Mouse (Mus musculus): ENCODE measurements around the gene Grm7.

Grm7 gene

DNA sequence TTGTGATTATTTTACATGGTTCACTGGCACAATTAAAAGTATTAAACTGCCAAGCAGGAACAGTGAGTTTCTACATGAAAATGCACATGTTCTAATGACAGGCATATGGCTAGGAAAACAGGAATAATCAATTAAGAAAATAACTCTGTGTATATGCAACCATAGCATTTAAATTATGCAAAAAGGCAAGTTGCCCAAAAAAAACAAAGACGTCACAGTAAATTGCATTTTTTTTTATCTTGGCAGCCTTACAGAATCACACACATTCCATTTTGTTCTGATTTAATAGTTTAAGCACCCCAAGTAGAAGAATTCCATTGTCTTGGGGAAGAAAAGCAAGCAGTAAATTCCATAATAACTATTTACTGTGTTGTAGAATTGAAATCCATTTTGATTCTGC, 716.3 kb downstream of the Grm7 start:
- no peak for DNase-seq (ENCODE audit: low read depth, low spot score)

DNA sequence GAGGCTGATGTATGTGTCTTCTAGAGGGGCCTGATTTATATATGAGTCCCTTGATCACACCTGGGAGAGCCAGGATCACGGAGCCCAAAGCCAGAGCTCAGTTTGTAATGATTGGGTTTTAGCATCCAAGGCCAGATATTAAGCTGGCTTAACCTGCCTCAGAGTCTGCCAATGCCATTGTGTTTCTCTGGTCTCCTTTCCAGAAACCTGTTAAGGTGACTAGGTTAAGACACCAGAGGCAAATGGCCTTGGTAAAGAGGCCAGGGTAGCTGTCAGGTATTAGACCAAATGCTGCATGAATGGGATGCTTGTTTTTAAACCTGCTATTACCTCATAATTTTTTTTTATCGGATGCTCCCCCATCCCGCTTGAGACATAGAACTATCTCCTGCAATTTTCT, 722.7 kb downstream of the Grm7 start:
- DNase-seq (ENCODE audit: low read depth, low spot score), result no peak

DNA sequence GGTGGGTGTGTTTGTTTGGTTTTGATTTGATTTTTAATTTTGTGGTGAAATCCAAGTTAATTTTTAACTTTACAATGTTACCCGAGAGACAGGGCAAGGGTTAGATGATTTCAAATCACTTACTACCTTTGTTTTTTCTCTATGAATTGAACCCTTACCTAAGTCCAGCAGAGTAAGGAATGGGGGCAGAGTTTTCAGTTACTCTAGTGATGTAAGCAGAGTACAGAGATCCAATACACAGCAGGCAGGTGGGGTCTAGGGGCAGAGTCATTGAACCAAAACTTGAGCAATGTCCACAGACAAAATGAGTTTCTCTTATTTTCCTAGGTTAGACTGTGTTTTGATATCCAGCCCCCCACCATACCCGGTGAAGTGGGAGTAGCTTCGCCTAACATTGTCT, 723.2 kb downstream of the Grm7 start:
- DNase-seq (ENCODE audit: low read depth, low spot score), result no peak

DNA sequence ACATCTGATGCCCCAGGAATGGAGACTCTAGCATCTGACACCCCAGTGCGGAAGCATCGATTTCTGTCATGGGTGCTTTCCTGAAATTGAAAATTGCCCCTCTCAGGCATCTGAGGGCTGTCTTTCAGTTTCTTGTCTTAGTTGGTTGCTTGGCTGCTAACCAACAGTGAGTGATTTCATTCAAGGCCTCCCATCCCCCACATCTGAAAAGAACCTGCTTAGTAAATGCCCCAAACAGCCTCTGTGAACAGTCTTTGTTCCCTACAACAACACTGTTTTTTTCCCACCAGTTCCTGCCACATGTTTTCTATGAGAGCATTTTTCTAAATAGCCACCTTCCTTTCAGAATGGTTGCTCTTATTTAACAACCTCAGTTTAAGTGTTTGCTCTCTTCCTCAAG, 723.6 kb downstream of the Grm7 start:
- no peak for DNase-seq (ENCODE audit: low read depth, low spot score)

DNA sequence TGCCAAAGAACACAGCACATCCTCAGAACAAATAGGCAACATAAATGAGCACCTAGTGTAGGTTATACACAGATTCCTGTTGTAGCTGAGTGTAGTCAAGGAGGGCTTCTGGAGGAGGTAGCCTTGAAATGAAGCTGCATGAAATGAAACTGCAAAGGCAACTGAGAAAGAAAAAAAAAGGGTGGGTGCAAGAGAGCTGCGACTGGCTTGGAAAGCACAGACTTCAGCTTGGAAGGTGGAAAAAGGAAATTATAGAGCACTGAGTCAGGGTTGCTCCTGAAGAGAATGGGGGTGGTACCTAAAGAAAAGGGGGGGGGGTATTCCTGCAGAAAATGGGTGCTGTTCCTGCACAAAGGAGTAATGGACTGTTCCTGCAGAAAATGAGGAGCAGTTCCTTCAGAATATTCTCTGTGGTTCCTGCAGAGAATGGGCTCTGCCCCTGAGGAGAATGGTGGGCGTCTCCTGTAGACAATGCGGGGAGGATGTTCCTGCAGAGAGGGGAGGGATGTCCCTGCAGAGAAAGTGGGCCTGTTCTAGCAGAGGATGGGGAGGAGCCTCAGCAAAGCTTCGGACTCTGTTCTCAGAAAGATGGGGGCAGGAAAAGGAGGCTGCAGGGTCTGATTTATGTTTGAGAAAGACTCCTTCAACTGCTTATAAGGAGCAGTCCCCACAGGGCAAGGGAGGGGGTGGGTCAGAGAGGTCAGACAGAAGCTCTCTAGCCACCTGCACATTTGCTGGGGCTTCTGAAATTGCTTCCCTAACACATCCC, 726.4 kb downstream of the Grm7 start:
- DNase-seq (ENCODE audit: low read depth, low spot score), result no peak

DNA sequence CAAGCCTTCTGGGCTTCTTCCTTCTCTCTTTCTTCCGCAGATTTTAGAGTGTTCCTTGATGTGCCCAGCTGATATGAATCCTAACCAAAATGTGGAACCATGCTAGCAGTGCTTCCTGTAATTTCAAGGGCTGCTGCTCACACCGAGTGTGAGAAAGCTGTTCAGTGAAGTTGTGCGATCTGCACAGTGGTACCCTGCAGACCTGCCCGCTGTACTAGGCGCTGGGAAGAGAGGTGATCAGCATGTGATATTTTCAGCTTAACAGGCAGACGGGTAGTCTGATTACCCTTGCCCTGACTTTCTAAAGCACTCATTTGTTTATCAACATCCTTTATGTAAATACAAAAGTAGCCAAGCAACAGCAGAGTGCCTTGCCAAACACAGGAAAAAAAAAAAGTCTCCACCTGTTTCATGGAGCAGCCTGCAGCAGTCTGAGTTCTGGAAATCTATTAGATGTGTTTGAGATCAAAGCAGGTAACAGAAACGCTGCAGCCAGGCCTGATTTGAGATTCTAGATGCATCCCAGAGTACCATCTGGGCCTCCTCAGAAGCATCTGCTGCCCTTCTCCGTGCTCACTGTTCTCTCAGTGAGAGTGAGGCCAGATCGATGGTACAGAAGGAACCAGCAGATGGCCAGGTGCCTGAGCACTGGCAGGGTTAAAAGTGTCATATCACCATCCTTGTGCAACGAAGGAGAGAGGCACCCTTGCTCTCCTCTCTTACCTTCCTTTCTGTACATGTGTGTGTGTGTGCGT, 727.4 kb downstream of the Grm7 start:
- no peak for DNase-seq (ENCODE audit: low read depth, low spot score)

DNA sequence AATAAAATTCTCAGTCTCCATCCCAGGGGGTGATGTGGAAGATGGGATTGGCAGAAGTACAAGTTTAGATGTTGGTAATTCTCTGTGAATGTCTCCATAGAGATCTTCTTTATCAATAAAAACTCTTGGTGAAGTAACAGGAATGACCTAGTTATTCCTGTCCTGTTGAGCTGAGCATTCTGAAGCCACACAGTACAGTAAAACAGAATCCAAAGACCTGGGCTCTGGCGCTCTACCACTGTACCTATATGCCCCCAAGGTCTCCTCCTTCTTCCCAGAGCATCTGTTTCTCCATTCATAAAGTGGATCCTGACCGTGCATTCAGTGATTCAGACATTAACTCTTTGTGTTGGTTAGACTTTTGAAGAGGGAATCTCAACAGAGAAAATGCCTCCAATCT, 735.3 kb downstream of the Grm7 start:
- no peak for DNase-seq (ENCODE audit: low read depth, low spot score)

DNA sequence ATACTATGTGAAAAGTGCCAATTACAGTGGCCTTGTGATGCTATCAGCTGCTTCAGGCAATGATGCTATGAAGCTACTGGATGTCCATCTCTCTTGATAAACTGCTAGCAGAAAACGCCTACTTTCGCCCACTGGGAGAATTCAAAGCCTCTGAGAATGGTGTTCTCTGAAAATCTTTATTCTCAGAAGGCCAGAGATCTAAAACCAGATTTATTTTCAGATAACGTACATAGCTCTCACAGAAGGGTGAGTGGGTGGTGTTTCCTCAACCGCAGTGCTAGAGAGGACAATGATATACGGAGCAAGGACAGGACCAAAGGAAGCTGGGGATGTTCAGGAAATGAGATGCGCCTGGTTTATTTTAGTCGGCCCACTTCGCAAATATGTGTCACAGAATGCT, 763.4 kb downstream of the Grm7 start:
- DNase-seq (ENCODE audit: low read depth, low spot score), result no peak

DNA sequence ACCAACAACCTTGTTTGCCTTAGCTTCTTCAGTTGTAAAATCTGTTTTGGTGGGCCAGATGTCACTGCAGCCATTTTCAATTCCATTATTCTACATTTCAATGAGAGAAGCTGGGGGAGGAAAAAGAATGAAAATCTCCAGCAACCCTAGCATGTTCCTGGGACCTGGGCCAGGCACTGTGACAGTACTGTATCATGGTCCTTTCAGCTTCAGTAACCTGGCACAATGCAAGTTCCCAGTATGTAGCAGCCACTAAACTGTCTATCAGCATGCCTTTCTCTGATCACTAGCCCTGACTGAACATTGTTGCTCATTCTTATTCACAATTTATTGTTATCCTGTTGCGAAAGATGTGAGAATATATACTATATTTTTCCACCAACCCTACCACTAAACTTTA, 779.4 kb downstream of the Grm7 start:
- DNase-seq (ENCODE audit: low read depth, low spot score), result no peak

DNA sequence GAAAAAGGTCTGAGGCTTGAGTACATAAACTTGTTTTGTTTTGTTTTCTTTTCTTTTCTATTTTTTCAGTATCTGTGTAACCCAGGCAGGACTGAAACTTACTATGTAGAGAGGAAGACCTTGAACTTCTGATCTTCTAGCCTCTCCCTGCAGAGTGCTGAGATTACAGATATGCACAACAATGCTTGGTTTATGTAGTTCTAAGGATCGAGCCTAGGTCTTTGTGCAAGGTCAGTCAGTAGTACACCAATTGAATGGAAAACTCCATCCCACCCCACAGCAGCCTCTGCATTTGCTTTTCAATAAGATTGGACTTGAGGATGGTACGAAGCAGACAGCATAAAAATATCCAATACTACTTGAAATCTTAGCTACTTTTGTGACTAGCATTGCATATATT, 800.8 kb downstream of the Grm7 start:
- DNase-seq (ENCODE audit: low read depth, low spot score), result no peak

DNA sequence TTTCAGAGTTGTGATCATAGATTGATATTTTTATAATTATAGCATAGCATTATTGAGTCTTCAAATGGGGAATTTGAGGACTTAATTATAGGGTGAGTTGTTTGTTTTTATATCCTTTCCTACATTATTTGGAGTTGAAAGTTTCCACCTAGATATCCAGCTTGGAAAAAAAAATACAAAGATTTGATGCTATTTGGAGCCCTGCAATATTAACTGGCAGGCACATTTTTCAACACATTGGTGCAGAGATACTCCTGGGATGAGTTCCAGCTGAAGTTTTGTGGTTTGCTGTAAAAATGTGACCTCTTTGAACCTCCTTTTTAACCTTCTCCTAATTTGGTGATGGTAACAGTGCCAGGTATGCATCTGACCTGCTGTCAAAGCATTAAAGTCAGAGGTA, 802.5 kb downstream of the Grm7 start:
- DNase-seq (ENCODE audit: low read depth, low spot score), result no peak

DNA sequence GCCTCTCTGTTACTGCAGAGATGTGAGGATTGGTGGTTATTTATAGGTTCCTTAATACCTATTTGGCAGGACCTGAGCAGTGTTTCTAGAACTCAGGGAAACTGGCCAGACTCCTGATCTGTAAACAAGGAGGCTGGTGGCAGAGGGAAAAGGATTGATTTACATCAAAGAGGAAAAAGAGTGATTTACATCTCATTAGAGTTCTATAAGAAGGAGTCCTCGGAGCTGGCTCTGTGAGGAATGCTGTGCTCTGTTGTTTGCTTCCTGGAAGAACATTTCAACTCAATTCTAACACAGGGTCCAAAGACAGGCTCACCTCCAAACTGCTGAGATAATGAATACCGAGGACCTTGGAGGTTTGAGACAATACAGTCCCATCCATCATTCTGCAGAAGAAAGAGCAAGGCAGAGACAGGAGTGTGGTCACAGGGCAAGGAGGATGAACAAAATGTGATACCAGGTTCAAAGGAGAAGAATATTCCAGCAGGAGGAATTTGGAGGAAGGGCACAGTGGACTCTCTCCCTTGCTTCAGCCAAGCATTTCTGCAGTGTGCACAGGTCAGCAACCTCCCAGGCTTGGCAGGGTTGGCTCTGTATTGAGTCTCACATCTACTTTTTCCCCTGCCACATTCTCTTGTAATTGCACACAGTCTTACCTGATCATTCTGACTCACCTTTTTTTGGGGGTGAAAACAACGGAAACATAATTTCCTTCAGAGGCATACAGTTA, 803.8 kb downstream of the Grm7 start:
- DNase-seq (ENCODE audit: low read depth, low spot score), result no peak

DNA sequence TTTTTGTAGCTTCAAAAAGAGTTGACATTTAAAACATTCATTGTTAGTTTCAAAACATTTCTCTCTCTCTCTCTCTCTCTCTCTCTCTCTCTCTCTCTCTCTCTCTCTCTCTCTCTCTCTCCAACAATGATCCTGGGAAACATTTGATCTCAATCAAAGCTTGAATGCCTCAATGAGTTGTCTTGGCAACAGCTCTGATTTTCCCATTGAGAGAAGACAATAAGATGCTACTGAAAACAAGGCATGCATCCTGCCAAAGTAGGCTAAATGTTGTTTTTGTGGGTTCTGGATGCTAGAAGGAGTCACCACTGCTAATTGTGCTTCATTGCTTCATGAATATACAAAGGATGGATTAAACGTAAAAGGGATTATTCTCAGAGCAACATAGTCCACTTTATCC, 836.5 kb downstream of the Grm7 start:
- DNase-seq (ENCODE audit: low read depth, low spot score), result no peak

DNA sequence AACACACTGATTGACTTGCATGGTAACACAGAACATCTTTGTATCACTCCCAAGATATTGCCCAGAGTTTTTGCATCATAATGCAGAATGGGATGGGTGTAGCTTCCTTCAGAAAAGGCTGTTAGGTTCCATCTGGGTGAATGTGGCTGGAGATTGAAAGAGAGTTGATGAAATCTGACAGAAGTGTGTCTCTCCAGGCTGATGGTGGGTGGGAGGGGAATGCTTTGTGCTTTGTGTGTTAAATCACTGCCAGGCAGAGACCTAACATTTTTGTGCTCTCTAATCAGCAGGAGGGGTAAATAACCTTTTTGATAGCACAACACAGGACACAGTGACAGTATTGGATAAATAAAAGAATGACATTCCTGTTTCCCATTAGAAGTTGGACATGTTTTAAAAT, 840.7 kb downstream of the Grm7 start:
- DNase-seq (ENCODE audit: low read depth, low spot score), result no peak

DNA sequence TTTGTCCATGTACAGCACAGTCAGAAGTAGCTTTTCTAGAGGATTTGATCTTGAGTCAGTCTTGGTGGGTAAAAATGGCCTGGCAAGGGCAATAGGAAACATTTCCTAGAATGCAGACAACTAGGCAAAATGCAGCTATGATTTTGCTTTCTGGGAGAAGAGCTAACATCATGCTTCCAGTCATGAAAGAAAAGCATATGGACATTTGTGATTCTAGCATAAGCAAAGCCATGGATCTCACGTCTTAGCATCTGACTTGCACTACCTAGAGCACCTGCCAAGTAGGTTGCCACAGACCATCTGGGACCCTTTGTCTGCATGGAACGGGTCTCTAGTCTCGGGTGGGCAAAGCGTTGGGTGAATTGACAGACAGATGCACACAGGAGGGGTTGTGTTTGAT, 842.2 kb downstream of the Grm7 start:
- DNase-seq (ENCODE audit: low read depth, low spot score), result no peak

DNA sequence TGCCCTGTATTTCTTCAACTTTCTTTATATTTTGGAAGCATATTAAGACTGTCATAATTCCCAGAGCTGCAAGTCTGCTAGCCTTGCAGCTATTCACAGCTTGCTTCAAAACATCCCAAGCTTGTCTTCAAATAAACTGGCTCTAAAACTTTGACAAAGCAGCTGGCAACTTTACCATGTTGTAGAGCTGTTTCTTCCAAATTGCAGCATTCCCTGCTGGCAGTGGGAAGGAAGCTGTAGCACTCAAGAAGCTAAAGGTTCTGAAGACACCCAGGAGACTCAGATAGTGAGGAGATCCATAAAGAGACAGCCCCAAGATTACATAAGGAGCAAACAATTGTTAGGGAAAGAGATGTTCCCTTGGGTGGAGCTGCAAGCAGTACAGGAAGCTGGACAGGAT, 846.8 kb downstream of the Grm7 start:
- DNase-seq (ENCODE audit: low read depth, low spot score), result no peak

DNA sequence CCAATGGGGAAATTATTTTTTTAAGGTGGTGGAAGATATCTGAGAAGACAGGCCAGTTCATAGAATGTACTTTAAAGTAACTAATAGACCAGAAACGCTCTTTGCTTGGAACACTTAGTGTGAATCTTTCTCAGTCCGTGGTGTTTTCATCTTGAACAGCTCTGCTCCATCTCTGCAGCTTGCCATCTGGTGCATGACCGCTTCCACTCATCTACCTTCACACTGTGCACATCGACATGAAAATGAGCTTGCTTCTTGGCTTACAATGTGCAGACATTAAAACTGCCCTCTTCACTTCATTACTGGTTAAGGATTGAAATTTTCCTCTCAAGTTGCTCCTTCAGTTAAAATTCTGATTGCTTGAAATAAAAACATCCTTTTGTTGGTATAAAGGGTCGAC, 854.2 kb downstream of the Grm7 start:
- DNase-seq (ENCODE audit: low read depth, low spot score), result no peak

DNA sequence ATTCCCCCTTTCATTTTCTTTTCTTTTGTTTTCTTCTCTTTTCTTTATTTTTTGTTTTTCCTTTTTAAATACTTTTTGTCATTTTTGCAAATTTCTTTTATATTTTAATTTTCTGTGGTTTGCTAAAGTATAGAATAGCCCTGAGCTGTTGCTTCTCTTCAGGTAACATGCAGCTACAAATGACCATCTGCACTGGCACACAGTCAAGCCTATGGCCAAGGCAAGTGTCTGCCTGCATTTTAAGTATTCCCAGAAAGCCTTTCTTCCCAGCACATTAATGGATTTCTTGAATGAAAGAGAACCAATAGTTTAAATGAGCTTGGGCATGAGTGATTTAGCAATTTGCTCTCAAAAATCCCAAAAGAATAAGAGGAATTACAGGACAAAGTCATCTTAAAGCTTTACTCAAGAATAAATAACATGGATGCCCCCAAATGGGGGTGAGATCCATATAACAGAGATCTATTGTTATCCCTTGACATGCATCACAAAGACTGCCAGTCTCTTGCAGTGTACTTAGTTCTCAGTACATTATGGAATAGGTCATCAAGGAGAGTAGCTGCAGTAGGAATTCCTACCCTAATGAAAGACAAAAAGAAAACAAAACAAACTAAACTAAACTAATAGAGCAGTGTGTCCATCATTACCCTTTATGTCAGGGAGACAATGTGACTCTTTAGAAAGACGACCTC, 865.5 kb downstream of the Grm7 start:
- DNase-seq (ENCODE audit: low read depth, low spot score), result no peak

DNA sequence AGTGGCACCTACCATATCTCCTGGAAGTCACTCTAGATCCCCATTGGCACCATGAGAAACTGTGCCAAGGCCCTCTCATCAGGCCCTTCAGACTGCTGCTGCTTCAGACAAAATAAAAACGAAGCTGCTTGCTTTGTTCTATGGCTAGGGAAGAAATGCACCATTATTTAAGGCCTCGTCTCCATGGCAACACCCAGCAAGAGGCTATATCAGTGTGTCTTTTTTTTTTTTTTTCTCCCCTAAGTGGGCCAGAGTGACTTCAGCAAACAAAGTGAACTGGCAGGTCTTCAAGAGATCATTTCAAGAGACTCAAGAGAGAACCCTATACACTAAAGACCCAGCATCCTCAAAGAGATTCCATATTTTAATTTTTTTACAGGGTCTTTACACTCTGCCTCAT, 867.0 kb downstream of the Grm7 start:
- no peak for DNase-seq (ENCODE audit: low read depth, low spot score)

DNA sequence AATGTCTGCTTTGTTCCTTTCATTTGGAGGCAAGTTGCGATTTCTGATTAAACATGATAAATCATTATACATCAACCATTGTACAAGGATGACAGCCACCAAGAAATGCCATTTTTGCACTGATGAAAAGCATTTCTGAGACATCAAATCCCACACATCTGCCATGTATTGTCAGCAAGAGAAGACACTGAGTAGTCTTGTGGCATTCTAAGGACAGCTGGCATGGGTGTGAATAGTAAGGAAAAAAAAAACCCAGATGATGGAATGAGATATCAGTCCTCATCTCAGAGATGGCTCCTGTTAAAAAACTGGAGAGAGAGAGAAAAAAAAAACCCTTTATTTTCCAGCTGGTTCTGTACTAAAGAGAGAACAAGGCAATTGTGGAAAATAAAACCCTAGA, 875.8 kb downstream of the Grm7 start:
- no peak for DNase-seq (ENCODE audit: low read depth, low spot score)

DNA sequence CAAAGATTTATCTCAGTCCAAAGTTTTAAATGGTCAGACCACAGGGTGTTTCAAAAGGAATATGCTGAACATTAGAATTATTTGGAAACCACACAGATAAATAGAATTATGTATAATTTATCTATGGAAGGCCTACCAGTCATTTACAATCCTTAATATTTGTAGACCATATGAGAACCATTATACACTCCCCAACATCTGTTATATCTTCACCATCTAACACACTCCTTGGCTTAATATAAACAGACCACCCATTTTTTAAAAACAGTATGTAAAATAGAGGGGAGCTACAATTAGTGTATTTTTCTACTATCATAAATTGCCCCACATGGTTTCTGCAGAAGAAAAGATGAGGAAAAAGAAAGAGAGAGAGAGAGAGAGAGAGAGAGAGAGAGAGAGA, 876.7 kb downstream of the Grm7 start:
- DNase-seq (ENCODE audit: low read depth, low spot score), result no peak

DNA sequence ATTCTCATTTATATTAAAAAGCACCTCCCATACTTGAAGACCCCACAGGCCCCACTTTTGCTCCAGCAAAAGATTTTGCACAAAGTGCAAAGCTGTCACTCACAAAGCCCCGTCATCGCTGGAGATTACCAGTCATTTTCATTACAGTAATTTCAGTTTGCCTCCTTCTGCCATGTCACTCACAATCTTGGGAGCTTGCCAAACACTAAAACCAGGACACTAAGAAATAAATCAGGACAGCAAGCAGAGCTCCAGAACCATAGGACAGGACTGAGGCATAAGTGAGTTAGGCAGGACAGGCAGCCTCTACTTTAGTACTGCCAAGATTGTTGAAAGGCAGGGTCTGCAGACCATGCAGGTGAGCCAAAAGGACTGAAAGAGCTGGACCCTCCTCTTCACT, 884.6 kb downstream of the Grm7 start:
- no peak for DNase-seq (ENCODE audit: low read depth, low spot score)
